Mouse (Mus musculus) limb, embryonic 11.5 days (tissue): ENCODE measurements around the gene Elob. TPM values are rescaled to one million over a fixed set of nuclear protein-coding genes. Genes with fewer than 3 reads are reported as not detected.

Experiments
- ATAC-seq: fragments of 200-750 bp; cut with Nextera tagmentation; 2 replicates; pipeline ENCODE4 v1.8.0; 2017; ENCODE audit warnings: low read depth; ENCODE audit not compliant: insufficient number of reproducible peaks, low FRiP score, low TSS enrichment
- DNase-seq: peaks from one replicate; pipeline ENCODE4 v3.0.0-alpha.2; 2015; ENCODE audit warnings: low spot score
- H3K27ac ChIP-seq: fragments of 300-500 bp; sonication (generic); replicated peaks from 2 replicates; pipeline ENCODE4 v1.5.1; 2014; ENCODE audit warnings: low read depth, mild to moderate bottlenecking, low read length
- H3K27me3 ChIP-seq: fragments of 300-500 bp; sonication (generic); 2 replicates; pipeline ENCODE4 v1.6.1; 2014; ENCODE audit warnings: mild to moderate bottlenecking, low read length, mixed read lengths; ENCODE audit not compliant: control insufficient read depth, insufficient read depth
- H3K36me3 ChIP-seq: fragments of 300-500 bp; sonication (generic); 2 replicates; pipeline ENCODE4 v1.6.1; 2014; ENCODE audit warnings: mild to moderate bottlenecking, low read length, moderate library complexity, mixed read lengths; ENCODE audit not compliant: control insufficient read depth, insufficient read depth
- H3K4me1 ChIP-seq: fragments of 300-500 bp; sonication (generic); 2 replicates; pipeline ENCODE4 v1.6.1; 2014; ENCODE audit warnings: low read length, mixed read lengths; ENCODE audit not compliant: control insufficient read depth, insufficient read depth
- H3K4me2 ChIP-seq: fragments of 300-500 bp; sonication (generic); 2 replicates; pipeline ENCODE4 v1.6.1; 2014; ENCODE audit warnings: low read depth, mild to moderate bottlenecking, moderate library complexity; ENCODE audit not compliant: severe bottlenecking
- H3K4me3 ChIP-seq: fragments of 300-500 bp; sonication (generic); 2 replicates; pipeline ENCODE4 v1.5.1; 2014; ENCODE audit warnings: low read depth, low read length
- H3K9ac ChIP-seq: fragments of 300-500 bp; sonication (generic); 2 replicates; pipeline ENCODE4 v1.6.1; 2014; ENCODE audit warnings: mild to moderate bottlenecking, low read length
- H3K9me3 ChIP-seq: fragments of 300-500 bp; sonication (generic); 2 replicates; pipeline ENCODE4 v1.6.1; 2016; ENCODE audit warnings: low read length; ENCODE audit not compliant: control insufficient read depth
- WGBS: fragments of 180-500 bp; shearing (Covaris S2); extraction: QIAGEN DNeasy Blood & Tissue Kit; methylation state at CpG from one replicate; pipeline ENCODE4 v1.1.7; 2014; 5-methylcytosine and 5-hydroxymethylcytosine counted together
- polyA plus RNA-seq: library from polyadenylated mRNA; unstranded; fragments of >200 nt; fragmentation: Nextera tagmentation; extraction: Ambion mirVana; gene quantifications from 2 replicates; pipeline ENCODE4 v1.2.1, GENCODE M21; 2014

Elob gene
- polyA plus RNA-seq: 1,135 and 1,167 TPM in 2 replicates

- Histone ChIP-seq H3K4me1 (peaks cover 5% of the 10 kb centered on the region; the same call in 1 of the 2 replicates), H3K4me3 (peak within 1 kb of the TSS; percentile 81), H3K4me2 (peak within 1 kb of the TSS; percentile 84), H3K9me3 (no peaks in the 10 kb centered on the region), H3K9ac (peak within 1 kb of the TSS; percentile 82), H3K36me3 (peaks cover 6% of the 10 kb centered on the region), H3K27me3 (no peaks in the 10 kb centered on the region), H3K27ac (peak within 1 kb of the TSS; percentile 83)
- DNase-seq (peak; percentile 88), ATAC-seq (peak; percentile 92)
- 1% methylated on average over 31 of the region's 42 CpGs for WGBS
Measured at GRCm38 (mm10) chr17:23829064-23829619, at the start of gene Elob. TSS of gene Elob (minus strand) at chr17:23829136.

DNA sequence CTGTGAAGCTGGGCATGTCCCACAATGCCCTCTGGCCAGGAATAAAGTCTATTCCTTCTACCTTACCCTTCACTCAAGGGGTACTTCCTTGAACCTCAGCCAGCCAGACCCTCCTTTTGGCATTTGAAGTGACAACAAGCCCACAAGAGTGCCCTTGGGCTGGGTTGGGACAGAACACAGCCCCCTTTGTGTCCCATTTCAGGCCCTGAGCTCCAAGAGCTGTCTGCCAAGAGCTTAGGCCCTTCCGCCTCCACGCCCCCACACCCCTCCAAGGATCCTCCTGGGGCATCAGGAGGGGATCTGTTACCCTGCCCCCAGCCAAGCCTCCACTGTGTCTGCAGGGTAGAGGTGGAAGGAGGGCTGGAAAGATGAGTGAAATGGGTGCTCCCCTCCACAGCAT lies 48.2 kb upstream of the Elob start:
- DNase-seq (no peak), ATAC-seq (no peak)
- Histone ChIP-seq H3K4me1 (no peaks in the 10 kb centered on the region), H3K4me3 (no peak overlapping the region), H3K36me3 (no peaks in the 10 kb centered on the region), H3K9ac (no peak overlapping the region), H3K27ac (no peak overlapping the region), H3K4me2 (no peak overlapping the region), H3K9me3 (no peaks in the 10 kb centered on the region), H3K27me3 (no peaks in the 10 kb centered on the region)
- 94% methylated on average over 2 of the region's 2 CpGs for WGBS

DNA sequence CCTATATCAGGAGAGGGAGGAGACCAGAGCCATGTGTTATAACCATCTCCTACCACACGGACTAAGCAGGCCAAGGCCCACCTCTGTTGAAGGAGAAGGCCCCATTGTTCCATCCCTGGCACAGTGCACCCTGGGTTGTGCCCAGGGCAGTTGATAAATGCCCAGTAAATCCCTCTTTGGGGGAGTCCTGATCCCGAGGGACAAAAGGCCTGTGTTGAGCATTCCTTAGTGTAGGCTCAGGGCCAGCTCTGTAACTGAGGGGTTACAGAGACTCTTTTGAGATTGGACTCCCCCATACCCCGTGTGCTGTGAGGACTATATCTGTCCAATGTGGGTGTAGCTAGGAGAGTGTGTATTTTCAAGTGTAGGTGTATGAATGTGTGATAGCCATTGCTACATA lies 47.8 kb upstream of the Elob start:
- ATAC-seq: no peak
- no peaks in the 10 kb centered on the region for H3K4me1 ChIP-seq
- no peak for DNase-seq
- H3K36me3 ChIP-seq: no peaks in the 10 kb centered on the region
- H3K9ac ChIP-seq: no peak overlapping the region
- no peaks in the 10 kb centered on the region for H3K9me3 ChIP-seq
- no peaks in the 10 kb centered on the region for H3K27me3 ChIP-seq
- no peak overlapping the region for H3K4me2 ChIP-seq
- WGBS: 72% methylated on average over 3 of the region's 3 CpGs
- H3K4me3 ChIP-seq: no peak overlapping the region
- H3K27ac ChIP-seq: no peak overlapping the region

DNA sequence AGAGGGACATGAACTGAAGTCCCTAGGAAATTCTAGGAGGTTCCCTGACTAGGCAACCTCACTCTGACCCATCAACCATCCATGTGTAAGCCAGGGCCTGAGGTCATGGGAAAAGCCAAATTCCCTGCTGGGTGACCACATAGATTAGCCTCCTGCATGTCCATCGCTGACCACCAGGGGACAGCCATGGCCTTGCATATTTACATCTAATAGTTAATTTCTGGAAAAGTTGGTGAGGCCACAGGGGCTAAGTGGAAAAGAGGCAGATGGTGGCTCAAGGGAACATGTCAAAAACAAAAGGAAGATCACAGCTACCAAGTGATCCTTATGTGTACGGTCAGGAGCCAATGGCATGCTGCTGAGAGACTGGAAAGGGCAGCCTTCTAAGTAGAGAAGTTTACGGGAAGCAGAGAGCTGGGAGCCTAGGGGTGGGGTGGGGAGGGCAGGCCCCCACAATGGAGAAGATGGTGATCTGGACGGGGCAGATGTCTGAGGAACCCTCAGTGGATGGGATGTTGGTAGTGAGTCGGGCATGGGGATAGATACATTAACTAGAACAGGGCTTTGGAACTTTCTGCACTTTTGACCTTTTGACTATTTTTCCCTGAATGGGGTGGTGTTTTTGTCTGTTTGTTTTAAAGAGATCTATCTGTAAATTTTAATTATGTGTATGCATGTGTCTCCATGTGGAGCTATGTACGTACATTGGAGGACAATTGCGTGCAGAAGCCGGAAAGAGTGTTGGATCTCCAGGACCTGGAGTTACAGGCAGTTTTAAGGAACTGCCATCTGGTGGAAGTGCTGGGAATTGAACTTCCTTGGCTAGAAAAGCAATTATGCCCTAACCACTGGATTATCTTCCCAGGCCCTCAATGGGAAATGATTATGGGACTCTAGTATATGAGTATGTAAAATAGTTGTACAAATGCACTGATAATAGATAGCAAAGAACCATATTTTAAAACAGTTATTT lies 45.2 kb upstream of the Elob start:
- H3K36me3 ChIP-seq: no peaks in the 10 kb centered on the region
- DNase-seq (peak; percentile 66), ATAC-seq (no peak)
- H3K9me3 ChIP-seq: no peaks in the 10 kb centered on the region
- H3K9ac ChIP-seq: no peak overlapping the region
- H3K4me2 ChIP-seq: no peak overlapping the region
- 51% methylated on average over 8 of the region's 8 CpGs for WGBS
- H3K4me1 ChIP-seq: no peaks in the 10 kb centered on the region
- no peak overlapping the region for H3K4me3 ChIP-seq
- H3K27me3 ChIP-seq: no peaks in the 10 kb centered on the region
- no peak overlapping the region for H3K27ac ChIP-seq

- Histone ChIP-seq H3K4me1 (no peaks in the 10 kb centered on the region), H3K9ac (no peak overlapping the region), H3K9me3 (no peaks in the 10 kb centered on the region), H3K4me2 (no peak overlapping the region), H3K27me3 (no peaks in the 10 kb centered on the region), H3K4me3 (no peak overlapping the region), H3K36me3 (no peaks in the 10 kb centered on the region), H3K27ac (no peak overlapping the region)
- 89% methylated on average over 11 of the region's 11 CpGs for WGBS
- DNase-seq (no peak), ATAC-seq (no peak)
Measured at GRCm38 (mm10) chr17:23868513-23868912, 39.6 kb upstream of the Elob start.

DNA sequence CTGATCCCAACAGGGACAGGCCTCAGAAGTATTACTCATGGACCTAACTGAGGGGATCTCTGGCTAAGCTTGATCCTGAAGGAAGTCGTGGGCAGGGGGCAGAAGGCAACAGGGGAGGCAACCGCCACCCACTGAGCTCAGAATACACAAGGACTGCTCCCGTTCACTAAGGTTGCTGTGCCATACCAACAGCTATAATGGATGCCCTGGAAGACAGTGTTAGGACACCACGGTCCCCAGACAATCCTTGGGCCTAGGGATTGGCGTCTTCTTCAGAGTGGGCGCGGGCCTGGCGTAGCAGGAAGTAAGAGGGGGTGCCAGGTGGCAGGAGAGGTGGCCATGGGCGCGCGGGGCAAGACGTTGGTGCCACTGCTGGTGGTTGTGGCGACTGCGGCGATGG lies 38.8 kb upstream of the Elob start, which contains the start of gene Prss21:
TSS of gene Prss21 (plus strand) at position 301 of the 400 bp plus-strand sequence.
- no peak for DNase-seq

GRCm38 (mm10) chr17:23862926-23863325 lies 34.0 kb upstream of the Elob start:
- Histone ChIP-seq H3K27ac (no peak overlapping the region), H3K4me1 (no peaks in the 10 kb centered on the region), H3K36me3 (no peaks in the 10 kb centered on the region), H3K4me3 (no peak overlapping the region), H3K9me3 (no peaks in the 10 kb centered on the region), H3K4me2 (no peak overlapping the region; the same call in 1 of the 2 replicates), H3K27me3 (no peaks in the 10 kb centered on the region), H3K9ac (no peak overlapping the region)
- 86% methylated on average over 4 of the region's 4 CpGs for WGBS
- DNase-seq (no peak), ATAC-seq (no peak)

More for the DNA sequence above, 38.8 kb upstream of the Elob start, which contains the start of gene Prss21:
- no peak for ATAC-seq
- H3K27ac ChIP-seq: no peak within 1 kb of the TSS
- H3K4me1 ChIP-seq: no peaks in the 10 kb centered on the region
- no peak within 1 kb of the TSS for H3K4me2 ChIP-seq
- H3K36me3 ChIP-seq: no peaks in the 10 kb centered on the region
- H3K9me3 ChIP-seq: no peaks in the 10 kb centered on the region
- WGBS: 81% methylated on average over 15 of the region's 15 CpGs
- H3K27me3 ChIP-seq: no peaks in the 10 kb centered on the region
- H3K9ac ChIP-seq: no peak within 1 kb of the TSS
- no peak within 1 kb of the TSS for H3K4me3 ChIP-seq

- Histone ChIP-seq H3K9ac (no peak overlapping the region), H3K4me2 (no peak overlapping the region), H3K27me3 (no peaks in the 10 kb centered on the region), H3K27ac (no peak overlapping the region), H3K9me3 (no peaks in the 10 kb centered on the region), H3K4me1 (no peaks in the 10 kb centered on the region), H3K4me3 (no peak overlapping the region), H3K36me3 (no peaks in the 10 kb centered on the region)
- WGBS: 82% methylated on average over 2 of the region's 2 CpGs
- DNase-seq (no peak), ATAC-seq (no peak)
Measured at GRCm38 (mm10) chr17:23857913-23858312, 29.0 kb upstream of the Elob start.
